Mouse (Mus musculus): Measurements from ENCODE around the gene Nol9.
A peak's percentile ranks its signal among the peaks of the same experiment; 100 is the strongest.

Gene Nol9

GRCm38 (mm10) chr4:152062390-152063110, 23.4 kb downstream of the Nol9 start:
- no peak for DNase-seq (ENCODE audit: low spot score)

DNA sequence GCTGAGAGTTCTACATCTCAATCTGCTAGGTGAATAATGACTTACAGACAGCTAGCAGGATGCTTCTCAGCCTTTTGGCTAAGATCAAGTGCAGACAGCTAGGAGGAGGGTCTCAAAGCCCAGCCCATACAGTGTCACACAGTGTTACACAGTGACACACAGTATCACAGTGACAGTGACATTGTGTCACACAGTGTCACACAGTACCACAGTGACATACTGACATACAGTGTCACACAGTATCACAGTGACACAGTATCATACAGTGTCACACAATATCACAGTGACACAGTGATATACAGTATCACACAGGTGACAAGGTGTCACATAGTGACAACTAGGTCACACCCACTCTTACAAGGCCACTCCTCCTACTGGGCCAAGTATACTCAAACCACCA, 28.2 kb downstream of the Nol9 start:
- no peak for DNase-seq (ENCODE audit: low spot score)

DNA sequence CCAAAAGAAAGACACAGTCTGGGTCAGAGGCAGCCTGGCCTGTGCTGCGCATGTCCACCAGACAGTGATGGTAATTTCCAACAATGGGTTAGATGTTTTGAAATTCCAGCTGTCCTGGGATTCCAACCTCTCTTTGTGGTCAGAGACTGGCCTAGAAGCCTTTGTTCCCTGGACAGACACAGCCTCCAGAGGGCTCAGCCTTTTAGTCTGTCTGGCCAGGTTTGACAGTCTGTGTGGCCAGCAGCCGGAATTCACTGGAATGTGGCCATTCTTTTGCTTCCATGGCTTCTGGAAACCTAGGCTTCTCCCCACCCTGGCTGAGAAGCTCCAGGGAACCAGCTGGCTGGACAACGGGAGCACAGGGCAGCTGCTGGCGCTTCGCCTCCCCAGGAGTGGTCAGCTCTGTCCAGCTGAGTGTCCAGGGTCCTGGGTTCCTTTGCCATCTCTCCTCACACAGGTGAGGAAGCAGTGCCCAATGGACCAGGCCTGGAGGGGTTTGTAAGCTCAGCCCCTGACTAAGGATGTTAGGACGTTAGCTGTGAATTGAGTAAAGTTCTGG, 29.1 kb downstream of the Nol9 start:
- DNase-seq (ENCODE audit: low spot score), result no peak

GRCm38 (mm10) chr4:152069245-152069644, 30.1 kb downstream of the Nol9 start:
- DNase-seq (ENCODE audit: low spot score), result no peak

GRCm38 (mm10) chr4:152070494-152071396, 31.6 kb downstream of the Nol9 start:
- no peak for DNase-seq (ENCODE audit: low spot score)

DNA sequence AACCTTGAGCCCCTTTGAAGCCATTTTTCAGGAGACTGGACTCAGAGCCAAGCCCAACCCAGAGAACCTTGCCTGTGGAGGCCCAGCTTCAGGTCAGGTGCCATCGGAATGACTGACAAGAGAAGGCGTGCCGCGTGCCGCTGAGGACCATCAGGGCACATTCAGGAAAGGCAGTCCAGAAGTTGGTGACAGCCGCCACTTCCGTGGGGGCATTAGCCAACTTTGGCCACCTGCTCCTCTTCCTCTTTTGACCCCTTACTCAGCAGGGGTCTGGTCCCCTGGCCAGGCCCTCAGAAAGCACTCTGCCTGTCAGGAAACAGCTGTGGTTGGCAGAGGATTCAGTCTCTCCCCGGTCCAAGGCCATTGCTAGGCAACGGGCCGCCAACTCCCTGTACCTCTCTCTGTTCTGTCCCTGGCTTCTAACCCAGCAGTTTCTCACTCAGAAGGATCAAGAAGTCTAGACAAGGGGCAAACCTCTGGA, 33.0 kb downstream of the Nol9 start, which contains the start of gene Plekhg5:
TSS of gene Plekhg5 (plus strand) at position 378 of the 481 bp plus-strand sequence.
- no peak for DNase-seq (ENCODE audit: low spot score)

DNA sequence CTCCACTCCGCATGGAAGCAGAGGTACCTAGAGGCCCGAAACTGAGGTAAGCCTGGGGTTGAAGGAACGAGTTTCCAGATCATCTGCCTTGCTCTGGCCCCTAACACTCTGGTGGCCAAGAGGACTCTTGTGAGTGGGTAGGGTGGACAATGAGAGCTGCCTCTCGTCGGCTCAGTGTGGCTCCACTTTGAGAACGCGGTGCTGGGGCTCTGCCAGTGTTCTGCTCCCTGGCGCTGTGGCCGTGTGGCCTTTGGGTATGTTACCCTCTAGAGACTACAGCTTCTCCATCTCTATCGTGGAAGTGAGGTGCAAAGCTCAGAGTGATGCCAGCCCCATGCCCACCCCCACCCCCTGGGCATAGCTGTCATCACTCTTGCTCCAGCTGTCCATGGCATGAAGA, 33.5 kb downstream of the Nol9 start:
- no peak for DNase-seq (ENCODE audit: low spot score)

- DNase-seq (ENCODE audit: low spot score), result no peak
Measured at GRCm38 (mm10) chr4:152073715-152074114, 34.6 kb downstream of the Nol9 start.

GRCm38 (mm10) chr4:152074548-152074947, 35.4 kb downstream of the Nol9 start:
- DNase-seq (ENCODE audit: low spot score), result no peak

DNA sequence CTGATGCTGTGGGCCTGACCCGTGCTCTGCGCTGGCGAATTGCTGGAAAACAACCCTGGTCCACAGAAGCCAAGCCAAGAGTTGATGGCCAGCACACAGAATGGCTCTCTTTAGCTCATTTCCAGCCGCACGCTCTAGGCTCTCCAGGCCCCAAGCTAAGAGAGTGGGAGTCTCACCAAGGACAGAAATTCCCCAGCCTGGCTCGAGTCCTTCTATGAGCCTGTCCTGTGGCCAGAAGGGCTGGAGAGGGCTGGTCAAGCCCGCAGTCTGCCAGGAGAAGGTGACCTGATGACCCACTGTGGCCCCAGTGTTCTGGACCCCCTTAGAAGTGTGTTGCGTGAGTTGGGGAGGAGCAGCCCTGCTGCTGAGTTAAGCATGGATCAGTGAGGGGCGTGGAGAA, 38.1 kb downstream of the Nol9 start:
- no peak for DNase-seq (ENCODE audit: low spot score)

DNA sequence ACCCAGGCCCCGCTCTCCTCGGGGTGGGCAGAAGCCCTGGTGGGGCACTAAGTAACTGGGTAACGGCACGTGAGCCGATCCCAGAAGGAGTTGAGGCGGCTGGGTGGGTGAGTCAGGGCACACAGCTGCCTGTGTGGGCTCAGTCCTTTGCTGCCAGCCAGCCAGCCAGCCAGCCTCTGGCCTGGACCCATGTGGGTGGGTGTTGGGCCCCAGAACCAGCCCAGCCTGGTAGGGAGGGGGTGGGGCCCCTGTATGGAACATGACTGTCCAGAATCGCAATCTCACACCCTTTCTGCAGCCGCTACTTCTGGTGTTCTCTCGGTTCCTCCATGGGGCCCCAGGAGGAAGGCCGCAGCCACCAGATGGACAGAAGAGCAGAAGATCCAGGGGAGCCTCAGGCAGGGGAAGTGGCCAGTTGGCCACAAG, 39.0 kb downstream of the Nol9 start:
- DNase-seq (ENCODE audit: low spot score), result no peak

GRCm38 (mm10) chr4:152079261-152079660, 40.1 kb downstream of the Nol9 start:
- no peak for DNase-seq (ENCODE audit: low spot score)

DNA sequence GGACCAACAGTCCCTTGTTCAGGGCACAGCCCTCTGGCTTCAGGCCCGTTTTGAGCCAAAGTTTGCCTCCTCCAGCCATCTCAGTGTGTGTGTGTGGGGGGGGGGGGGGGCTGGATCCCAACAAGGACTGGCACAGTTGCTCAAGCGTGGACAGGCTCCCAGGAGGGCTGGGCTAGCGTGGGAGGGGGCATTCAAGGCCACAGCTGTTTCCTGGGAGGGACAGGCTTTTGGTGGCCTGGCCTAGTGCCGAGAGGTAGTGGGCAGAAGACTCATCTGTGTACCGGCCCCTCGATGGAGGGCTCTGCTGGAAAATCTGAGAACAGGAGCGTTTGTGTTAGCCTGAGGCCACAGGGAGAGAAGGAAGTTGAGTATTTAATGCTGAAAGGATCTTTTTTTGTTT, 40.8 kb downstream of the Nol9 start:
- DNase-seq (ENCODE audit: low spot score), result no peak

DNA sequence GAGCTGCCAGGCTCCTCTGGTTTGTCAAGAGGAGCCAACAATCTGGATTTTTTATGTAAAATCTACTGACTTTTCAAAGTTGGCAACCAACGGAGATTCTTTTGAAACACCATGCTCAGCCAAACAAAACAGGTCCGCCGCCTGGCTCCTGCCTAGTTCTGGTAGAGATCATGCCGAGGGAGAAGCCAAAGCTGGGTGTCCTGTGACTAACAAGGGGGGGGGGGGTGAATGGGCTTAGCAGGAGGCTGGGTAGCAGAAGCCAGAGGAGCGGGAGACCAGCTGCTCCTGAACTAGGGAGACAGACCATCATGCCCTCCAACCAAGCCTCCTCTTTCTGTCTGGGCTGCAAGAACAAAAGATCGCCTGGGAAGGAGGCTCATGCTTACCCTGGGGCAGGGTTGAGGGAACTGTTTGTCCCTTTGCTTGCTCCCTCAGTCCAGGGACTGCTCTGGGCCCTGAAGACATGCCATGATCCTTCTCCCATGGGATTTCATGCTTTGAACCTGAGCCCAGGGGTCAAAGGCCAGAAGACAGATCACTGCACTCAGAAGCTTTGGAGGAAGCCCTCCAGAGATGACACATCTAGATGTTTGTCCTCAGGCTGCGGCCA, 44.6 kb downstream of the Nol9 start:
- DNase-seq (ENCODE audit: low spot score), result no peak

- no peak for DNase-seq (ENCODE audit: low spot score)
Measured at GRCm38 (mm10) chr4:152084616-152085015, 45.5 kb downstream of the Nol9 start.

- no peak for DNase-seq (ENCODE audit: low spot score)
Measured at GRCm38 (mm10) chr4:152086505-152087210, 47.5 kb downstream of the Nol9 start.

DNA sequence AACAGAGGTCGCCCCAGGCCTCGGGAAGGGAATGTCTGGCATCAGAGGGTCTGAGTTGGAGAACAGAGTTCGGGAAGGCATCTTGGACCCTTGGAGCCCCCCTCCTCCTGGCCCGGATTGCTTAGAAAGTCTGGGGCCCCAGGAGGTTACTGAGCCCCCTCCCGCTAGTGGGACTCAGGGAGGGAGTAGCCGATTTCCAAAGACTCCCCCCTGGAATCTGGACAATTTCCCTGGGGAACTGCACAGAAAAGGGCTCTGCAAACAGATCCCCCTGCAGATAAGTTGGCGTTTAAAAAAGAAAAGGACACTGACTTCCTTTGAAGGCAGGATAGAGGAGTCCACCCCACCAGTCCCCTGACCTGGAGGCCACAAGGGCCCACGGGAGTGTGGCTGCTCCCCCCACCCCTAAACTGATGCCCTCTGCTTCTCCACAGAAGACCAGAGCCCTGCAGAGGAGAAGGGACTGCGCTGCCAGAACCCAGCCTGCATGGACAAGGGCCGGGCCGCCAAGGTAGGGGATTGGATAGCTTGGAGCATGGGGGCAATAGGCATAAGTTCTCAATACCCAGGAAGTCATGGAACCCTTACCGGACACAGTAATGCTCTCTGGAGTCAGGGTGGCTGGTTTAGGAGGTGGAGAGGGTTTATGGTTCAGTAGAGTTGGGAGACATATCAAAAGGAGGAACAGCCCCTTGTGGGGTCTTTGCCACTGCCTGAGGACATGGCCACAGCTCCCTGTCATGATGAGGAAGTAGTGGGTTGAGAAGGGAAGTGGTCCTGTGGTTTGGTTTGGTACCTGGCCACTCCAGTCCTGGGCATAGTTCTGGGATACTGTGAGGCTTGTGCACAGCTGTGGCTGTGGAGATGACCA, 48.3 kb downstream of the Nol9 start:
- no peak for DNase-seq (ENCODE audit: low spot score)

DNA sequence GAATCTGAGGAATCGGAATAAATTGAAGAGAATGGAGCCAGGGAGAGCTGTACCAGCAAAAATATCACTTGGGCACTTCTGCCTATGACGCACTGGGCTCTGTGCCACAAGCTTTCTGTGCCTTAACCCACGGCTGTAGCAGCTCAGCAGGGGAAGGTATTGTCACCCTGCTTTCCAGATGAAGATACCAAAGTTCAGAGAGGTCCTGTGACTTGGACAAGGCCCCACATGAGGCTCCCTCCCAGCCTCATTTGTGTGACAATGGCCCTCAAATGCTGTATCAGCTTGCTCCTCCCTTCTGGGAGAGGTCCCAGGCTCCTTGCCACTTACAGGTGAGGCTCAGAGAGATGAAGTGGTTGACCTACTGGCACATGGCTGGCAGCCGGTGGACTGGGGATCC, 49.0 kb downstream of the Nol9 start:
- DNase-seq (ENCODE audit: low spot score), result no peak

- peak; percentile 67 for DNase-seq (ENCODE audit: low spot score)
Measured at GRCm38 (mm10) chr4:152088556-152089120, 49.5 kb downstream of the Nol9 start.

- DNase-seq (ENCODE audit: low spot score), result no peak
Measured at GRCm38 (mm10) chr4:152090191-152090590, 51.1 kb downstream of the Nol9 start.
